In the genomic region with DNA sequence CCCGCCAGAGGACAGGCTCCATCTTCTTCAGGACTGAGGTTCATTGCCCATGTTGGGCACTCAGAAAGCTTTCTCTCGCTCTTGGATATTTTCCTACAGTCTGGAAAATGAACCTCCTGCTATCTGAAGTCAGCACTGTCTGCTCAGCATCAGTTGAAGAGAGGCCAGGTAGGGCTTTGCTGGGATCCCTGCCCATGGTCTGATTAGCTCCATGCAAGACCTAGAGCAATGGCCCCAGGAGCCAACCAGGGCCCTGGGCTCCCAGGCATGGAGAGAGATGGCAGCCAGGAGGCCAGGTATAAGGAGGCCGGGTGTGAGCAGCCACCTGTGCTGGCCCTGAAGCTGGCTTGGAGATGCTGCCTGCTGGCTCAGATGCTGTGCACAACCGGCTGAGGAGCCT, we compare ENCODE assay signal across 18 mouse cellular contexts.
DNase-seq lines count a peak whose midpoint lies in the region; ATAC-seq and TF ChIP-seq lines count a peak whose summit lies in the region.
"Had no signal": no experiment of that assay in that cellular context is flagged by ENCODE, and none has a peak within 500 bp of the region (broad histone marks: within the 10 kb centered on the region; RNA-seq: fewer than 3 reads in every experiment).

No protein-coding gene starts in this region.

- no peak for TF ChIP-seq CTCF in lung, postnatal 0 days (IDR thresholded peaks at IDR 0.05)

- no peak overlapping the region for H3K4me3 ChIP-seq in forebrain, embryonic 16.5 days (replicated peaks; ENCODE audit: low read length)
- no peak overlapping the region for H3K4me3 ChIP-seq in forebrain, embryonic 14.5 days (ENCODE audit: low read depth, low read length)
- no peak overlapping the region for H3K4me3 ChIP-seq in midbrain, embryonic 14.5 days (replicated peaks; ENCODE audit: low read depth, low read length)
- H3K4me3 ChIP-seq in midbrain, embryonic 11.5 days (ENCODE audit: low read depth, low read length), result no peak overlapping the region
- H3K4me3 ChIP-seq in neural tube, embryonic 15.5 days (replicated peaks), result no peak overlapping the region
- H3K4me3 ChIP-seq in lung, postnatal 0 days (ENCODE audit: low read depth, low read length), result no peak overlapping the region
- H3K4me3 ChIP-seq: embryonic facial prominence, embryonic 13.5 days; left cerebral cortex, adult 2 months; liver, embryonic 12.5 days had no signal

- H3K9me3 ChIP-seq in forebrain, embryonic 16.5 days (ENCODE audit: control insufficient read depth, low read length), result no peaks in the 10 kb centered on the region; the same call in 1 of the 2 replicates
- H3K9me3 ChIP-seq in forebrain, embryonic 14.5 days (replicated peaks; ENCODE audit: control insufficient read depth, low read length), result no peaks in the 10 kb centered on the region
- no peaks in the 10 kb centered on the region for H3K9me3 ChIP-seq in midbrain, embryonic 14.5 days (ENCODE audit: control insufficient read depth, low read length)
- no peaks in the 10 kb centered on the region for H3K9me3 ChIP-seq in midbrain, embryonic 11.5 days (ENCODE audit: control insufficient read depth, low read length)
- no peaks in the 10 kb centered on the region for H3K9me3 ChIP-seq in neural tube, embryonic 15.5 days (replicated peaks)
- H3K9me3 ChIP-seq in lung, postnatal 0 days (ENCODE audit: low read length), result no peaks in the 10 kb centered on the region
- H3K9me3 ChIP-seq: embryonic facial prominence, embryonic 13.5 days had no signal

- H3K27me3 ChIP-seq in forebrain, embryonic 16.5 days (replicated peaks; ENCODE audit: control insufficient read depth, insufficient read depth, low read length), result no peaks in the 10 kb centered on the region
- no peaks in the 10 kb centered on the region for H3K27me3 ChIP-seq in forebrain, embryonic 14.5 days (replicated peaks; ENCODE audit: control insufficient read depth, insufficient read depth, low read length)
- H3K27me3 ChIP-seq in midbrain, embryonic 14.5 days (ENCODE audit: control insufficient read depth, insufficient read depth, low read length), result no peaks in the 10 kb centered on the region
- H3K27me3 ChIP-seq in midbrain, embryonic 11.5 days (ENCODE audit: control insufficient read depth, insufficient read depth, low read length), result no peaks in the 10 kb centered on the region
- no peaks in the 10 kb centered on the region for H3K27me3 ChIP-seq in neural tube, embryonic 15.5 days (replicated peaks)
- H3K27me3 ChIP-seq in lung, postnatal 0 days (replicated peaks; ENCODE audit: insufficient read depth, low read length), result no peaks in the 10 kb centered on the region
- H3K27me3 ChIP-seq: embryonic facial prominence, embryonic 13.5 days had no signal

- no peak for TF ChIP-seq EP300 in lung, postnatal 0 days (IDR thresholded peaks at IDR 0.05)

- H3K4me2 ChIP-seq in forebrain, embryonic 16.5 days (ENCODE audit: low read length), result no peak overlapping the region
- H3K4me2 ChIP-seq in forebrain, embryonic 14.5 days (ENCODE audit: low read length), result no peak overlapping the region
- no peak overlapping the region for H3K4me2 ChIP-seq in midbrain, embryonic 14.5 days (ENCODE audit: low read length)
- no peak overlapping the region for H3K4me2 ChIP-seq in midbrain, embryonic 11.5 days
- H3K4me2 ChIP-seq in neural tube, embryonic 15.5 days, result 0 out of 2 replicates have a peak overlapping the region, but pooled peaks have one; percentile 1
- no peak overlapping the region for H3K4me2 ChIP-seq in lung, postnatal 0 days (replicated peaks; ENCODE audit: low read depth, low read length)
- H3K4me2 ChIP-seq: embryonic facial prominence, embryonic 13.5 days; liver, embryonic 12.5 days; lung, embryonic 14.5 days had no signal

- no peak for ATAC-seq in forebrain, embryonic 16.5 days
- ATAC-seq in forebrain, embryonic 14.5 days, result no peak
- ATAC-seq in midbrain, embryonic 14.5 days (ENCODE audit: low FRiP score, low TSS enrichment), result no peak
- ATAC-seq in midbrain, embryonic 11.5 days (ENCODE audit: low FRiP score), result no peak
- no peak for ATAC-seq in neural tube, embryonic 15.5 days (ENCODE audit: low FRiP score)
- ATAC-seq in CD4-positive, CD25-positive, alpha-beta regulatory T cell, adult 4 months, result no peak
- no peak for ATAC-seq in lung, postnatal 0 days
- ATAC-seq: liver, embryonic 12.5 days had no signal

- H3K36me3 ChIP-seq in forebrain, embryonic 16.5 days (ENCODE audit: control insufficient read depth, insufficient read depth), result no peaks in the 10 kb centered on the region
- no peaks in the 10 kb centered on the region for H3K36me3 ChIP-seq in forebrain, embryonic 14.5 days (ENCODE audit: control insufficient read depth, insufficient read depth, low read length)
- H3K36me3 ChIP-seq in midbrain, embryonic 14.5 days (ENCODE audit: control insufficient read depth, insufficient read depth, low read length), result no peaks in the 10 kb centered on the region
- no peaks in the 10 kb centered on the region for H3K36me3 ChIP-seq in midbrain, embryonic 11.5 days (ENCODE audit: control insufficient read depth, insufficient read depth, low read length)
- H3K36me3 ChIP-seq in neural tube, embryonic 15.5 days, result no peaks in the 10 kb centered on the region
- no peaks in the 10 kb centered on the region for H3K36me3 ChIP-seq in lung, postnatal 0 days (ENCODE audit: insufficient read depth, low read length)
- H3K36me3 ChIP-seq: embryonic facial prominence, embryonic 13.5 days; liver, embryonic 12.5 days had no signal

- no peak for DNase-seq in forebrain, embryonic 14.5 days (ENCODE audit: low spot score)
- no peak for DNase-seq in midbrain, embryonic 14.5 days
- DNase-seq in midbrain, embryonic 11.5 days (ENCODE audit: low spot score, missing footprints), result no peak
- DNase-seq in cerebellum, postnatal 10 days, result peak; percentile 79 to 86
- no peak for DNase-seq in lung, postnatal 0 days (ENCODE audit: low spot score)
- DNase-seq: adrenal gland, postnatal 10 days; heart, postnatal 4 days; kidney, adult 11 months; lung, embryonic 14.5 days; retina, postnatal 1 day; thymus, postnatal 4 days had no signal

- peak overlapping the region; percentile 5; the same call in 1 of the 2 replicates for H3K27ac ChIP-seq in forebrain, embryonic 16.5 days (ENCODE audit: low read length)
- H3K27ac ChIP-seq in forebrain, embryonic 14.5 days (ENCODE audit: low read depth, low read length), result no peak overlapping the region
- 0 out of 2 replicates have a peak overlapping the region, but pooled peaks have one; percentile 45 for H3K27ac ChIP-seq in midbrain, embryonic 14.5 days (replicated peaks; ENCODE audit: low read depth, low read length)
- H3K27ac ChIP-seq in midbrain, embryonic 11.5 days (ENCODE audit: low read depth, low read length), result no peak overlapping the region
- peak overlapping the region; percentile 80 for H3K27ac ChIP-seq in neural tube, embryonic 15.5 days (replicated peaks)
- no peak overlapping the region for H3K27ac ChIP-seq in lung, postnatal 0 days (ENCODE audit: low read length)
- H3K27ac ChIP-seq: embryonic facial prominence, embryonic 13.5 days; kidney, postnatal 0 days; left cerebral cortex, adult 2 months; liver, embryonic 12.5 days had no signal

- peaks cover 40% of the 10 kb centered on the region for H3K4me1 ChIP-seq in forebrain, embryonic 16.5 days (replicated peaks; ENCODE audit: control insufficient read depth, insufficient read depth, low read length)
- H3K4me1 ChIP-seq in forebrain, embryonic 14.5 days (ENCODE audit: control insufficient read depth, insufficient read depth, low read length), result peaks cover 20% of the 10 kb centered on the region
- H3K4me1 ChIP-seq in midbrain, embryonic 14.5 days (ENCODE audit: control insufficient read depth, insufficient read depth, low read length), result peaks cover 30% of the 10 kb centered on the region
- peaks cover 10% of the 10 kb centered on the region for H3K4me1 ChIP-seq in midbrain, embryonic 11.5 days (ENCODE audit: control insufficient read depth, insufficient read depth, low read length)
- H3K4me1 ChIP-seq in neural tube, embryonic 15.5 days, result peaks cover 78% of the 10 kb centered on the region
- H3K4me1 ChIP-seq in lung, postnatal 0 days (ENCODE audit: insufficient read depth, low read depth, low read length), result no peaks in the 10 kb centered on the region
- H3K4me1 ChIP-seq: embryonic facial prominence, embryonic 13.5 days; liver, embryonic 12.5 days had no signal

- H3K9ac ChIP-seq in forebrain, embryonic 16.5 days (replicated peaks; ENCODE audit: low read depth, low read length), result no peak overlapping the region
- no peak overlapping the region for H3K9ac ChIP-seq in forebrain, embryonic 14.5 days (ENCODE audit: low read length)
- no peak overlapping the region for H3K9ac ChIP-seq in midbrain, embryonic 14.5 days (replicated peaks; ENCODE audit: low read length)
- H3K9ac ChIP-seq in midbrain, embryonic 11.5 days (ENCODE audit: low read length), result no peak overlapping the region
- no peak overlapping the region for H3K9ac ChIP-seq in neural tube, embryonic 15.5 days (replicated peaks)
- H3K9ac ChIP-seq in lung, postnatal 0 days (replicated peaks; ENCODE audit: low read depth), result no peak overlapping the region
- H3K9ac ChIP-seq: embryonic facial prominence, embryonic 13.5 days; liver, embryonic 12.5 days; lung, embryonic 14.5 days had no signal

- 60% methylated on average over 4 of the region's 4 CpGs for WGBS in forebrain, embryonic 16.5 days
- 67% methylated on average over 4 of the region's 4 CpGs for WGBS in forebrain, embryonic 14.5 days
- 55% methylated on average over 4 of the region's 4 CpGs for WGBS in midbrain, embryonic 14.5 days
- 65% methylated on average over 4 of the region's 4 CpGs for WGBS in midbrain, embryonic 11.5 days
- 47% methylated on average over 4 of the region's 4 CpGs for WGBS in neural tube, embryonic 15.5 days
- WGBS in lung, postnatal 0 days, result 68% methylated on average over 4 of the region's 4 CpGs

Comparison
In these comparisons a context has a peak if more than half of its experiments do, and no peak if none do; other contexts are left out.
1. H3K27ac ChIP-seq: peak in forebrain, embryonic 16.5 days (single experiment), midbrain, embryonic 14.5 days (single experiment) and neural tube, embryonic 15.5 days (single experiment); none in forebrain, embryonic 14.5 days (single experiment), midbrain, embryonic 11.5 days (single experiment) and lung, postnatal 0 days (single experiment).
2. DNase-seq: peak in cerebellum, postnatal 10 days (2 of 2); none in forebrain, embryonic 14.5 days (single experiment), midbrain, embryonic 14.5 days (single experiment), midbrain, embryonic 11.5 days (single experiment) and lung, postnatal 0 days (single experiment).